Mouse (Mus musculus): ENCODE data around the gene 1600014C23Rik. TPM values are rescaled to one million over a fixed set of nuclear protein-coding genes. Genes with fewer than 3 reads are reported as not detected.

Gene 1600014C23Rik
- total RNA-seq (2021), result not detected

- DNase-seq, result peak; percentile 79 to 85
Observed at GRCm38 (mm10) chr17:45733735-45734301, at the start of gene 1600014C23Rik. Gene 1600014C23Rik, minus strand, starts transcription at chr17:45733844.

- DNase-seq, result no peak
Observed at GRCm38 (mm10) chr17:45778446-45778845, 44.8 kb upstream of the 1600014C23Rik start.

GRCm38 (mm10) chr17:45777431-45777830, 43.8 kb upstream of the 1600014C23Rik start:
- DNase-seq, result no peak

- no peak for DNase-seq
Observed at GRCm38 (mm10) chr17:45776185-45776584, 42.5 kb upstream of the 1600014C23Rik start.

GRCm38 (mm10) chr17:45775468-45775867, 41.8 kb upstream of the 1600014C23Rik start:
- DNase-seq, result no peak

- no peak for DNase-seq
Observed at GRCm38 (mm10) chr17:45772566-45772965, 38.9 kb upstream of the 1600014C23Rik start.

- no peak for DNase-seq
Observed at GRCm38 (mm10) chr17:45772096-45772495, 38.5 kb upstream of the 1600014C23Rik start.

- no peak for DNase-seq
Observed at GRCm38 (mm10) chr17:45770441-45770840, 36.8 kb upstream of the 1600014C23Rik start.

- no peak for DNase-seq
Observed at GRCm38 (mm10) chr17:45769821-45770220, 36.2 kb upstream of the 1600014C23Rik start.

GRCm38 (mm10) chr17:45767536-45768146, 34.0 kb upstream of the 1600014C23Rik start:
- no peak for DNase-seq

GRCm38 (mm10) chr17:45766735-45767535, 33.3 kb upstream of the 1600014C23Rik start:
- DNase-seq, result peak; percentile 60 to 65

GRCm38 (mm10) chr17:45765914-45766313, 32.3 kb upstream of the 1600014C23Rik start:
- DNase-seq, result no peak

- DNase-seq, result no peak
Observed at GRCm38 (mm10) chr17:45763188-45763587, 29.5 kb upstream of the 1600014C23Rik start.

GRCm38 (mm10) chr17:45761902-45762301, 28.3 kb upstream of the 1600014C23Rik start:
- no peak for DNase-seq

GRCm38 (mm10) chr17:45760965-45761645, 27.5 kb upstream of the 1600014C23Rik start:
- DNase-seq, result no peak

GRCm38 (mm10) chr17:45759751-45760150, 26.1 kb upstream of the 1600014C23Rik start:
- DNase-seq, result no peak

- DNase-seq, result no peak
Observed at GRCm38 (mm10) chr17:45758808-45759207, 25.2 kb upstream of the 1600014C23Rik start.

- DNase-seq, result no peak
Observed at GRCm38 (mm10) chr17:45757932-45758331, 24.3 kb upstream of the 1600014C23Rik start.

GRCm38 (mm10) chr17:45756831-45757230, 23.2 kb upstream of the 1600014C23Rik start:
- no peak for DNase-seq

GRCm38 (mm10) chr17:45756391-45756790, 22.7 kb upstream of the 1600014C23Rik start:
- no peak for DNase-seq

GRCm38 (mm10) chr17:45754186-45754862, 20.7 kb upstream of the 1600014C23Rik start:
- peak; percentile 78 to 80 for DNase-seq

GRCm38 (mm10) chr17:45752678-45753077, 19.0 kb upstream of the 1600014C23Rik start:
- no peak for DNase-seq

All from layer of hippocampus, postnatal 36 days (tissue).